Mouse (Mus musculus) hindbrain, embryonic 14.5 days (tissue): ENCODE data around the gene Map4k4. TPM values are rescaled to one million over a fixed set of nuclear protein-coding genes. Genes with fewer than 3 reads are reported as not detected.

Experiments used
- ATAC-seq: fragments of 200-750 bp; cut with Nextera tagmentation; 2 replicates; pipeline ENCODE4 v1.8.0; 2017; ENCODE audit warnings: moderate number of reproducible peaks, mild to moderate bottlenecking, moderate TSS enrichment, moderate library complexity; ENCODE audit not compliant: low FRiP score
- DNase-seq: peaks from one replicate; pipeline ENCODE4 v3.0.0-alpha.2; 2015; ENCODE audit warnings: low spot score
- H3K27ac ChIP-seq: fragments of 300-500 bp; sonication (generic); 2 replicates; pipeline ENCODE4 v1.5.1; 2014; ENCODE audit warnings: mild to moderate bottlenecking, moderate library complexity
- H3K27me3 ChIP-seq: fragments of 300-500 bp; sonication (generic); 2 replicates; pipeline ENCODE4 v1.6.1; 2014; ENCODE audit warnings: mild to moderate bottlenecking, low read length, mixed read lengths; ENCODE audit not compliant: control insufficient read depth, insufficient read depth
- H3K36me3 ChIP-seq: fragments of 300-500 bp; sonication (generic); replicated peaks from 2 replicates; pipeline ENCODE4 v1.6.1; 2014; ENCODE audit not compliant: control insufficient read depth, insufficient read depth
- H3K4me1 ChIP-seq: fragments of 300-500 bp; sonication (generic); replicated peaks from 2 replicates; pipeline ENCODE4 v1.6.1; 2014; ENCODE audit warnings: antibody characterized with exemption, low read length, mixed read lengths; ENCODE audit not compliant: control insufficient read depth, insufficient read depth
- H3K4me2 ChIP-seq: fragments of 300-500 bp; sonication (generic); replicated peaks from 2 replicates; pipeline ENCODE4 v1.6.1; 2014; ENCODE audit warnings: mild to moderate bottlenecking, moderate library complexity
- H3K4me3 ChIP-seq: fragments of 300-500 bp; sonication (generic); replicated peaks from 2 replicates; pipeline ENCODE4 v1.5.1; 2014; ENCODE audit warnings: mild to moderate bottlenecking, low read length
- H3K9ac ChIP-seq: fragments of 300-500 bp; sonication (generic); 2 replicates; pipeline ENCODE4 v1.6.1; 2014
- H3K9me3 ChIP-seq: fragments of 300-500 bp; sonication (generic); 2 replicates; pipeline ENCODE4 v1.6.1; 2016; ENCODE audit warnings: low read length; ENCODE audit not compliant: control insufficient read depth
- WGBS: fragments of 180-500 bp; shearing (Covaris S2); extraction: QIAGEN DNeasy Blood & Tissue Kit; methylation state at CpG from one replicate; pipeline ENCODE4 v1.1.7; 2014; 5-methylcytosine and 5-hydroxymethylcytosine counted together
- polyA plus RNA-seq: library from polyadenylated mRNA; unstranded; fragments of >200 nt; fragmentation: Nextera tagmentation; extraction: Ambion mirVana; gene quantifications from 2 replicates; pipeline ENCODE4 v1.2.1, GENCODE M21; 2014

Gene Map4k4
- polyA plus RNA-seq, 1 experiment from 2014 or later, result 51.2 TPM

- Histone ChIP-seq H3K36me3 (no peaks in the 10 kb centered on the region), H3K9me3 (no peaks in the 10 kb centered on the region), H3K4me3 (no peak overlapping the region), H3K27ac (no peak overlapping the region), H3K27me3 (no peaks in the 10 kb centered on the region), H3K9ac (no peak overlapping the region), H3K4me1 (peaks cover 93% of the 10 kb centered on the region), H3K4me2 (no peak overlapping the region)
- ATAC-seq, result no peak
- DNase-seq, result no peak
- 81% methylated on average over 12 of the region's 12 CpGs for WGBS
Measured at GRCm38 (mm10) chr1:39939401-39939800, 38.7 kb downstream of the Map4k4 start.

DNA sequence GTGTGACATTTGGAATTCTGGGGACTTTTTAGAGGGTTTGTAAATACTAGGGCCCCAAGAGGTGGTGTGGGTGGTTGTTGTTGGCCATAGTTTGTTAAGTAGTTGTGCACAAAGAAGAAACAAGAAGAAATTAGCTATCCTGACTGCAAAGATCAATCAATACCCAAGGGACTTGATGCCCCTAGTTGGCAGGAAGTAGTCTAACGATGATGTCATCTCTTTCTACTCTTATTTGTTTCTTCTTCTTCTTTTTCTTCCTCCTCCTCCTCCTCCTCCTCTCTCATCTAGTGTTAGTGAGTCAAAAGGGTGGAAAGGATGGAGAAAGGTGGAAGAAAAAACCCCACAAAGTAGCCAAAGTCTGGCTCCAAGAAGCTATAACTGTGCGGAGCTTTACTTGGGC, 39.6 kb downstream of the Map4k4 start:
- ATAC-seq, result no peak
- Histone ChIP-seq H3K36me3 (no peaks in the 10 kb centered on the region), H3K9ac (no peak overlapping the region), H3K9me3 (no peaks in the 10 kb centered on the region), H3K4me1 (peaks cover 93% of the 10 kb centered on the region), H3K4me2 (no peak overlapping the region), H3K27me3 (no peaks in the 10 kb centered on the region), H3K27ac (no peak overlapping the region; the same call in 1 of the 2 replicates), H3K4me3 (no peak overlapping the region)
- WGBS, result 86% methylated on average over 2 of the region's 2 CpGs
- DNase-seq, result no peak

DNA sequence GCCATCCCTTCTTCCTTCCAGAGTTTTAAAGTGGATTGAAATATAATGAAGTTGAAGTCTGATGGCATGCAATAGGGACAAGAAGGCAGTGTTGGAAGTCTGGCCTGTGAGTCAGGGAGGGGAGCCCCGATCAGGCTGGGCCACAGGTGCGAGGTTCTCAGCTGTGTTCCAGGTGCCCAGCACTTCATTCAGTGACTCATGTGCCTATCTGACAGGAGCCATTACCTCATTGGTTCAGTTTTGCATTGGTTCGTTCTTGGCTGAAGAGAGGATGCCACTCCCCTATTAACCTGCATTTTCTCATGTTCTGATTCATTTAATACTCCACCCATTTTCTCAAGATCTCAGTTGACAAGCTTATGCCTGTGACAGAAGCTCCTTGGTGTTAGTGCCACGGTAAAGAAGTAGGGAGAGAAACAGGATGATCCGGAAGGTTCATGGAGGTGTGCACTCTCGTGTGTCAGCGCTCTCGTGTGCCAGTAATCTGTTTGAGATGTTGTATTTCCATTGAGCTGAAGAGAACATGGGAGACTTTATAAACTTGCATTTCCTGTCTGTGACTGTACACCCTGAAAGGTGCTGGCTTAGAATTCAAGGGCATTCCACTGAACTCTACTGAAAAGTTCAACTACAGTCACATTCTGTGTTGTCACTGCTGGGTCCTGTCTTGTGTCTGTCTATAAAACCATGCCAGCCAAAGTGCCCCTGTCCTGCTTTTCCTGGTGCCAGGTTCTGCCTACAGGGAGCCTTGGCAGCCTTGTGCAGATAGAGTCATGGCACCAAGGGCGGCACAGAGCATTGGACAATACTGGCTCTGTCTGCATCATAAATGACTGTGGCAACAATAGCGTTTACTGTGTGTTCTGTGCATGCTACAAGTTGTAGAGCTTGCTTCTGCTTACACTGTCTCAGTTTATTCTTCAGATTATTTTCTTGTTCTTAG, 40.8 kb downstream of the Map4k4 start:
- ATAC-seq, result 0 out of 2 replicates have a peak, but pooled peaks have one; percentile 24
- no peak overlapping the region for H3K4me2 ChIP-seq

GRCm38 (mm10) chr1:39942935-39943334, 42.2 kb downstream of the Map4k4 start:
- Histone ChIP-seq H3K4me3 (no peak overlapping the region), H3K27me3 (no peaks in the 10 kb centered on the region), H3K9me3 (no peaks in the 10 kb centered on the region), H3K27ac (peak overlapping the region; percentile 76), H3K4me1 (peaks cover 95% of the 10 kb centered on the region), H3K4me2 (peak overlapping the region; percentile 34), H3K36me3 (no peaks in the 10 kb centered on the region), H3K9ac (peak overlapping the region; percentile 31; the same call in 1 of the 2 replicates)
- ATAC-seq (no peak), DNase-seq (no peak)
- WGBS, result 18% methylated on average over 8 of the region's 8 CpGs

More for the DNA sequence above, 40.8 kb downstream of the Map4k4 start:
- WGBS, result 67% methylated on average over 10 of the region's 10 CpGs
- Histone ChIP-seq H3K27me3 (no peaks in the 10 kb centered on the region), H3K36me3 (no peaks in the 10 kb centered on the region), H3K9me3 (no peaks in the 10 kb centered on the region), H3K9ac (no peak overlapping the region), H3K27ac (peak overlapping the region; percentile 76), H3K4me3 (no peak overlapping the region), H3K4me1 (peaks cover 95% of the 10 kb centered on the region)
- DNase-seq, result no peak

DNA sequence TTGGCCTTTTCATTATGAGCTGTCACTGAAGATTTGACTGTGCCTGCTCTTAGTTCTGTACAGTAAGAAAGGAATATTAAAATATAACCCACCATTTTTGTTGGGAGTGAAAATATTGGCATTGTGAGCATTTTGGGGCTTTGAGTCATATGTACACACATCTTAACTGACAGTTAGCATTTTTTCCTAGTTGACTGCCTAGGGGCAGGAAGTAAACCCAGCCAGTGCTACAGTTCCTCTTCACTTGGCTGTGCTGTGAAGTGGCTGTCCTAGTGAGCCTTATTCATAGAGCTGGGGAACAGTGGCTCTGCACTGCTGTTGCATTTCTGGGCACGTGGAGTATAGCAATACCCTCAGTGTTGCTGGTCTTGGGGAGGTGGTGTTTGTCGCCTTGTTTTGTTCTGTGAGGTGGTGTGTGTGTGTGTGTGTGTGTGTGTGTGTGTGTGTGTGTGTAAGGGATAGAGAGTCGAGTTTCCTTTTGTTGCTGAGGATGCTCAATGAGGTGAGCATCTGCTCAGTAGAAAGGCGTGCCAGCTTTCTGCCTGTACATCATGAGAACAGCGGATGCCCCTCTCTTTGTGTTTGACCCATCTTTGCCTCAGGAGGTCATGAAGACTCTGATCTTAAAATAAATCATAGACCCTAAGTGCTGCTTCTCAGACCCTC, 43.7 kb downstream of the Map4k4 start:
- DNase-seq, result no peak
- H3K4me1 ChIP-seq, result peaks cover 96% of the 10 kb centered on the region
- WGBS, result 31% methylated on average over 5 of the region's 5 CpGs
- no peak overlapping the region for H3K4me2 ChIP-seq
- no peaks in the 10 kb centered on the region for H3K36me3 ChIP-seq
- peak overlapping the region; percentile 38; the same call in 1 of the 2 replicates for H3K27ac ChIP-seq
- no peak for ATAC-seq
- H3K9ac ChIP-seq, result no peak overlapping the region
- H3K4me3 ChIP-seq, result no peak overlapping the region
- H3K9me3 ChIP-seq, result no peaks in the 10 kb centered on the region
- no peaks in the 10 kb centered on the region for H3K27me3 ChIP-seq

DNA sequence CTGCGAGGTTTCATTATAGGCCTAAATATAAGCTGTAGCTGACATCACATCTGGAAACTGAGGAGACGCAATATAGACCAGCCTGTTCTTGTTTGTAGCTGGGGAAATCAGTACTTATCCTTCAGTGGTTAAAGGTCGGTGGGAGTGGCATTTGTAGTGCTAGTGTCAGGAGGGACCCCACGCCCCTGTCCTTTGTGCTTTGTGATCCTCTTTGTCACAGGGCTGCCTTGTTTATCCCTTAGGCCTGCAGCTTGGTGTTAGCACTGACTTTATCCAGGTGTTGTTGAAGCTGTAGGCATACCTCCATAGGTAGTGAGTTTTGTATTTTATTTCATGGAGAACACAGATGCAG, 44.2 kb downstream of the Map4k4 start:
- H3K27ac ChIP-seq, result peak overlapping the region; percentile 38; the same call in 1 of the 2 replicates
- H3K27me3 ChIP-seq, result no peaks in the 10 kb centered on the region
- H3K9ac ChIP-seq, result no peak overlapping the region
- H3K36me3 ChIP-seq, result no peaks in the 10 kb centered on the region
- ATAC-seq, result no peak
- no peak overlapping the region for H3K4me2 ChIP-seq
- no peak overlapping the region for H3K4me3 ChIP-seq
- WGBS, result 36% methylated on average over 4 of the region's 4 CpGs
- no peaks in the 10 kb centered on the region for H3K9me3 ChIP-seq
- no peak for DNase-seq
- H3K4me1 ChIP-seq, result peaks cover 97% of the 10 kb centered on the region

GRCm38 (mm10) chr1:39946391-39946790, 45.7 kb downstream of the Map4k4 start:
- Histone ChIP-seq H3K27ac (peak overlapping the region; percentile 73), H3K4me2 (no peak overlapping the region), H3K4me3 (no peak overlapping the region), H3K36me3 (no peaks in the 10 kb centered on the region), H3K4me1 (peaks cover 91% of the 10 kb centered on the region), H3K9ac (no peak overlapping the region), H3K9me3 (no peaks in the 10 kb centered on the region), H3K27me3 (no peaks in the 10 kb centered on the region)
- no peak for ATAC-seq
- no peak for DNase-seq
- WGBS, result 67% methylated on average over 4 of the region's 4 CpGs

GRCm38 (mm10) chr1:39947179-39947578, 46.5 kb downstream of the Map4k4 start:
- Histone ChIP-seq H3K36me3 (no peaks in the 10 kb centered on the region), H3K4me2 (peak overlapping the region; percentile 15; the same call in 1 of the 2 replicates), H3K4me3 (no peak overlapping the region), H3K27ac (peak overlapping the region; percentile 73), H3K27me3 (no peaks in the 10 kb centered on the region), H3K9me3 (no peaks in the 10 kb centered on the region), H3K4me1 (peaks cover 89% of the 10 kb centered on the region), H3K9ac (no peak overlapping the region)
- WGBS, result 56% methylated on average over 6 of the region's 6 CpGs
- ATAC-seq (0 out of 2 replicates have a peak, but pooled peaks have one; percentile 6), DNase-seq (no peak)

- DNase-seq (no peak), ATAC-seq (peak; percentile 77)
- Histone ChIP-seq H3K27me3 (no peaks in the 10 kb centered on the region), H3K36me3 (no peaks in the 10 kb centered on the region), H3K4me2 (0 out of 2 replicates have a peak overlapping the region, but pooled peaks have one; percentile 15), H3K9ac (no peak overlapping the region), H3K4me1 (peaks cover 86% of the 10 kb centered on the region), H3K27ac (peak overlapping the region; percentile 73), H3K4me3 (no peak overlapping the region), H3K9me3 (no peaks in the 10 kb centered on the region)
- WGBS, result 30% methylated on average over 6 of the region's 6 CpGs
Measured at GRCm38 (mm10) chr1:39947701-39948359, 47.1 kb downstream of the Map4k4 start.
